Comparison of ENCODE assay signal across 22 mouse cellular contexts in genomic region chr10:53157740-53158139, GRCm38 (mm10).
DNase-seq lines count a peak whose midpoint lies in the region; ATAC-seq and TF ChIP-seq lines count a peak whose summit lies in the region.
"Had no signal": no experiment of that assay in that cellular context is flagged by ENCODE, and none has a peak within 500 bp of the region (broad histone marks: within the 10 kb centered on the region; RNA-seq: fewer than 3 reads in every experiment).

No protein-coding gene starts in this region.

- H3K4me3 ChIP-seq in embryonic facial prominence, embryonic 14.5 days (ENCODE audit: low read depth, low read length), result no peak overlapping the region
- H3K4me3 ChIP-seq in embryonic facial prominence, embryonic 10.5 days, result no peak overlapping the region
- H3K4me3 ChIP-seq in lung, postnatal 0 days (ENCODE audit: low read depth, low read length), result no peak overlapping the region
- no peak overlapping the region for H3K4me3 ChIP-seq in lung, adult 2 months (replicated peaks; ENCODE audit: extremely low read depth, low read depth, low read length)
- no peak overlapping the region for H3K4me3 ChIP-seq in intestine, embryonic 16.5 days (ENCODE audit: low read length)
- no peak overlapping the region for H3K4me3 ChIP-seq in kidney, embryonic 16.5 days (ENCODE audit: low read length)
- H3K4me3 ChIP-seq: embryonic facial prominence, embryonic 12.5 days; forebrain, embryonic 12.5 days; heart, adult 2 months; heart, embryonic 15.5 days; hindbrain, embryonic 13.5 days had no signal

- no peak for TF ChIP-seq CTCF in lung, postnatal 0 days (IDR thresholded peaks at IDR 0.05)
- no peak for TF ChIP-seq CTCF in lung, adult 2 months (IDR thresholded peaks at IDR 0.05; ENCODE audit: insufficient read depth, low read length)

- no peak for TF ChIP-seq POLR2A in lung, adult 2 months (IDR thresholded peaks at IDR 0.05; ENCODE audit: borderline replicate concordance, extremely low read depth, low read depth, low read length)

- no peaks in the 10 kb centered on the region for H3K27me3 ChIP-seq in embryonic facial prominence, embryonic 14.5 days (replicated peaks; ENCODE audit: control insufficient read depth, insufficient read depth, low read length)
- no peaks in the 10 kb centered on the region for H3K27me3 ChIP-seq in embryonic facial prominence, embryonic 10.5 days (replicated peaks; ENCODE audit: low read depth, poor library complexity, severe bottlenecking)
- no peaks in the 10 kb centered on the region for H3K27me3 ChIP-seq in lung, postnatal 0 days (replicated peaks; ENCODE audit: insufficient read depth, low read length)
- no peaks in the 10 kb centered on the region for H3K27me3 ChIP-seq in intestine, embryonic 16.5 days (replicated peaks; ENCODE audit: control insufficient read depth, insufficient read depth, low read length)
- H3K27me3 ChIP-seq in kidney, embryonic 16.5 days (ENCODE audit: insufficient read depth, low read length), result no peaks in the 10 kb centered on the region
- H3K27me3 ChIP-seq: CH12.LX; embryonic facial prominence, embryonic 12.5 days; forebrain, embryonic 12.5 days; heart, embryonic 15.5 days; hindbrain, embryonic 13.5 days had no signal

- TF ChIP-seq EP300 in lung, postnatal 0 days (IDR thresholded peaks at IDR 0.05), result peak; percentile 68

- no peaks in the 10 kb centered on the region for H3K4me1 ChIP-seq in embryonic facial prominence, embryonic 14.5 days (ENCODE audit: control insufficient read depth, insufficient read depth, low read length)
- peaks cover 19% of the 10 kb centered on the region for H3K4me1 ChIP-seq in embryonic facial prominence, embryonic 10.5 days
- no peaks in the 10 kb centered on the region for H3K4me1 ChIP-seq in lung, postnatal 0 days (ENCODE audit: insufficient read depth, low read depth, low read length)
- no peaks in the 10 kb centered on the region for H3K4me1 ChIP-seq in lung, adult 2 months (ENCODE audit: control insufficient read depth, insufficient read depth, low read length)
- H3K4me1 ChIP-seq in intestine, embryonic 16.5 days (ENCODE audit: control insufficient read depth, insufficient read depth, low read length), result no peaks in the 10 kb centered on the region
- H3K4me1 ChIP-seq in kidney, embryonic 16.5 days (ENCODE audit: insufficient read depth, low read length), result no peaks in the 10 kb centered on the region
- H3K4me1 ChIP-seq: forebrain, embryonic 12.5 days; hindbrain, embryonic 13.5 days had no signal

- WGBS in embryonic facial prominence, embryonic 14.5 days, result 60% methylated on average over 2 of the region's 2 CpGs
- WGBS in embryonic facial prominence, embryonic 10.5 days, result 62% methylated on average over 2 of the region's 2 CpGs
- WGBS in lung, postnatal 0 days, result 23% methylated on average over 2 of the region's 2 CpGs
- 32% methylated on average over 2 of the region's 2 CpGs for WGBS in lung, adult 2 months
- 59% methylated on average over 2 of the region's 2 CpGs for WGBS in intestine, embryonic 16.5 days
- WGBS in kidney, embryonic 16.5 days, result 90% methylated on average over 2 of the region's 2 CpGs

- no peak overlapping the region for H3K27ac ChIP-seq in embryonic facial prominence, embryonic 14.5 days (replicated peaks; ENCODE audit: low read depth, low read length)
- H3K27ac ChIP-seq in embryonic facial prominence, embryonic 10.5 days (replicated peaks), result no peak overlapping the region
- no peak overlapping the region for H3K27ac ChIP-seq in lung, postnatal 0 days (ENCODE audit: low read length)
- no peak overlapping the region for H3K27ac ChIP-seq in intestine, embryonic 16.5 days (ENCODE audit: low read length)
- no peak overlapping the region for H3K27ac ChIP-seq in kidney, embryonic 16.5 days (ENCODE audit: low read length)
- H3K27ac ChIP-seq: embryonic facial prominence, embryonic 12.5 days; forebrain, embryonic 12.5 days; heart, adult 2 months; heart, embryonic 15.5 days; hindbrain, embryonic 13.5 days had no signal

- no peaks in the 10 kb centered on the region for H3K9me3 ChIP-seq in embryonic facial prominence, embryonic 14.5 days (ENCODE audit: control insufficient read depth, low read length)
- H3K9me3 ChIP-seq in embryonic facial prominence, embryonic 10.5 days, result no peaks in the 10 kb centered on the region
- no peaks in the 10 kb centered on the region for H3K9me3 ChIP-seq in lung, postnatal 0 days (ENCODE audit: low read length)
- no peaks in the 10 kb centered on the region for H3K9me3 ChIP-seq in intestine, embryonic 16.5 days (ENCODE audit: control insufficient read depth, low read length)
- no peaks in the 10 kb centered on the region for H3K9me3 ChIP-seq in kidney, embryonic 16.5 days (ENCODE audit: low read length)
- H3K9me3 ChIP-seq: embryonic facial prominence, embryonic 12.5 days; forebrain, embryonic 12.5 days; heart, embryonic 15.5 days; hindbrain, embryonic 13.5 days had no signal

- no peak overlapping the region for H3K9ac ChIP-seq in embryonic facial prominence, embryonic 14.5 days (ENCODE audit: low read depth, low read length)
- H3K9ac ChIP-seq in lung, postnatal 0 days (replicated peaks; ENCODE audit: low read depth), result no peak overlapping the region
- H3K9ac ChIP-seq in intestine, embryonic 16.5 days (ENCODE audit: low read depth, low read length), result no peak overlapping the region
- no peak overlapping the region for H3K9ac ChIP-seq in kidney, embryonic 16.5 days (replicated peaks; ENCODE audit: low read length)
- H3K9ac ChIP-seq: embryonic facial prominence, embryonic 12.5 days; forebrain, embryonic 12.5 days; heart, embryonic 15.5 days; hindbrain, embryonic 13.5 days had no signal

- DNase-seq in embryonic facial prominence, embryonic 14.5 days (ENCODE audit: low spot score), result peak; percentile 55
- no peak for DNase-seq in embryonic facial prominence, embryonic 10.5 days (ENCODE audit: low spot score)
- DNase-seq in lung, postnatal 0 days (ENCODE audit: low spot score), result peak; percentile 64
- no peak for DNase-seq in lung, adult 2 months
- no peak for DNase-seq in right cerebral cortex, postnatal 10 days (ENCODE audit: low spot score in 2 of 2)
- DNase-seq: adrenal gland, adult 2 months; adrenal gland, postnatal 25 days; cerebellum, adult 18-20 months; cerebellum, adult 9-11 months; cerebellum, postnatal 36 days; gastrocnemius, postnatal 14 days; heart, adult 2 months; heart, postnatal 14 days had no signal

- ATAC-seq in embryonic facial prominence, embryonic 14.5 days (ENCODE audit: low read depth), result 0 out of 2 replicates have a peak, but pooled peaks have one; percentile 26
- peak; percentile 65 for ATAC-seq in lung, postnatal 0 days
- ATAC-seq in intestine, embryonic 16.5 days, result peak; percentile 70
- ATAC-seq in kidney, embryonic 16.5 days (ENCODE audit: low FRiP score, low TSS enrichment), result no peak
- ATAC-seq: forebrain, embryonic 16.5 days had no signal

- H3K4me2 ChIP-seq in embryonic facial prominence, embryonic 14.5 days (ENCODE audit: low read depth, low read length), result no peak overlapping the region
- H3K4me2 ChIP-seq in lung, postnatal 0 days (replicated peaks; ENCODE audit: low read depth, low read length), result no peak overlapping the region
- no peak overlapping the region for H3K4me2 ChIP-seq in intestine, embryonic 16.5 days (ENCODE audit: low read depth, low read length)
- no peak overlapping the region for H3K4me2 ChIP-seq in kidney, embryonic 16.5 days (replicated peaks; ENCODE audit: low read depth, low read length)
- H3K4me2 ChIP-seq: embryonic facial prominence, embryonic 12.5 days; forebrain, embryonic 12.5 days; heart, embryonic 11.5 days; heart, embryonic 15.5 days; hindbrain, embryonic 13.5 days had no signal

- H3K36me3 ChIP-seq in embryonic facial prominence, embryonic 14.5 days (ENCODE audit: control insufficient read depth, insufficient read depth, low read length), result no peaks in the 10 kb centered on the region
- H3K36me3 ChIP-seq in embryonic facial prominence, embryonic 10.5 days (replicated peaks), result no peaks in the 10 kb centered on the region
- no peaks in the 10 kb centered on the region for H3K36me3 ChIP-seq in lung, postnatal 0 days (ENCODE audit: insufficient read depth, low read length)
- no peaks in the 10 kb centered on the region for H3K36me3 ChIP-seq in intestine, embryonic 16.5 days (ENCODE audit: control insufficient read depth, insufficient read depth, low read length)
- H3K36me3 ChIP-seq in kidney, embryonic 16.5 days (ENCODE audit: insufficient read depth, low read length), result no peaks in the 10 kb centered on the region
- H3K36me3 ChIP-seq: embryonic facial prominence, embryonic 12.5 days; forebrain, embryonic 12.5 days; heart, embryonic 15.5 days; hindbrain, embryonic 13.5 days had no signal

Comparison
In these comparisons a context has a peak if more than half of its experiments do, and no peak if none do; other contexts are left out.
1. DNase-seq: peak in embryonic facial prominence, embryonic 14.5 days (single experiment) and lung, postnatal 0 days (single experiment); none in embryonic facial prominence, embryonic 10.5 days (single experiment), lung, adult 2 months (single experiment) and right cerebral cortex, postnatal 10 days (0 of 2).